Mouse (Mus musculus): ENCODE measurements at regions not wholly inside any gene's neighbourhood (a gene's known extent, or its start where the extent isn't known, plus 50 kb on each side); places are given as distances from the start of the nearest gene placed in this dataset.

GRCm38 (mm10) chr1:62905739-62906138 lies 202.7 kb downstream of the Nrp2 start:
- no peak overlapping the region for H3K4me2 ChIP-seq
- no peak overlapping the region for H3K4me3 ChIP-seq
- no peak for ATAC-seq (replicated peaks; ENCODE audit: insufficient number of reproducible peaks, insufficient read depth, low FRiP score, low read depth)
- H3K27me3 ChIP-seq, result no peaks in the 10 kb centered on the region
- no peak overlapping the region for H3K9ac ChIP-seq
- H3K9me3 ChIP-seq (replicated peaks), result no peaks in the 10 kb centered on the region
- H3K36me3 ChIP-seq, result no peaks in the 10 kb centered on the region
- WGBS, result 85% methylated on average over 9 of the region's 9 CpGs
- H3K27ac ChIP-seq, result no peak overlapping the region
- H3K4me1 ChIP-seq (replicated peaks), result no peaks in the 10 kb centered on the region

DNA sequence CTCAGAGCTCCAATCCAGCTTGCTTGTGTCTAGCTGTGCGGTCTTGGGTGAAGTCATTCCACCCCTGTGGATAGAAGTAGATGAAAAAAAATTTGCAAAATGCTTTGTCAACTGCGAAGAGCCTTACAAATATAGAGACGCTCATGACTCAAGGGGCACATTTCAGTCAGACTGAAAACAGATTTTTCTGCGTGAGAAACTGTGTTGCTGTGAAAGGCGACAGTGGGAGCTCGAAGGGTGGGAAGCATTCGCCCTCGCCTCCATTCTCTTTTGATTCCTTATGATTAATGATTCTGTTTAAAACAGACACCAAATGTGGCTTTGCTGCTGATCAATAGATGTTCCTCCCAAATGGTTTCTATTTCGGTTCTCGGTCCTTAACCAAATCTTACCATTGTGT lies 204.2 kb downstream of the Nrp2 start:
- Histone ChIP-seq H3K4me3 (no peak overlapping the region), H3K9me3 (replicated peaks) (no peaks in the 10 kb centered on the region), H3K27ac (no peak overlapping the region), H3K9ac (no peak overlapping the region), H3K4me2 (no peak overlapping the region), H3K27me3 (no peaks in the 10 kb centered on the region), H3K4me1 (replicated peaks) (no peaks in the 10 kb centered on the region; the same call in 1 of the 2 replicates), H3K36me3 (no peaks in the 10 kb centered on the region)
- WGBS, result 91% methylated on average over 10 of the region's 10 CpGs
- ATAC-seq (replicated peaks; ENCODE audit: insufficient number of reproducible peaks, insufficient read depth, low FRiP score, low read depth), result no peak
